Mouse (Mus musculus): ENCODE results near the gene Gm29094. TPM values are rescaled to one million over a fixed set of nuclear protein-coding genes. Genes with fewer than 3 reads are reported as not detected.
"Not testable (repeated sequence)": the region's sequence is repeated elsewhere in the genome, so short reads cannot be mapped to it uniquely, and the experiment has no call there.

The Gm29094 gene
- polyA plus RNA-seq, 1 experiment from 2014 or later: not detected

- not testable (repeated sequence) for H3K4me1 ChIP-seq (replicated peaks); H3K27me3 ChIP-seq; H3K36me3 ChIP-seq; H3K9me3 ChIP-seq (replicated peaks); H3K9ac ChIP-seq
- ATAC-seq (ENCODE audit: low read depth) (peak; percentile 95), DNase-seq (peak; percentile 48)
- WGBS (ENCODE audit: insufficient replicate concordance): 5% methylated on average over 8 of the region's 44 CpGs
- peak overlapping the region; percentile 55; the same call in 1 of the 2 replicates for H3K27ac ChIP-seq
- peak overlapping the region; percentile 47 for H3K4me3 ChIP-seq (replicated peaks)
- H3K4me2 ChIP-seq: peak overlapping the region; percentile 56
Measured at GRCm38 (mm10) chr9:89211065-89211858, 12.1 kb downstream of the Gm29094 start.

- not testable (repeated sequence) for ATAC-seq (ENCODE audit: low read depth); H3K36me3 ChIP-seq; H3K4me1 ChIP-seq (replicated peaks); H3K27me3 ChIP-seq; H3K9ac ChIP-seq; H3K27ac ChIP-seq; H3K4me2 ChIP-seq; H3K9me3 ChIP-seq (replicated peaks); H3K4me3 ChIP-seq (replicated peaks)
- 45% methylated on average over 1 of the region's 1 CpGs for WGBS (ENCODE audit: insufficient replicate concordance)
- DNase-seq: peak; percentile 11
Measured at GRCm38 (mm10) chr9:89212428-89212827, 13.2 kb downstream of the Gm29094 start.

- not testable (repeated sequence) for H3K4me3 ChIP-seq (replicated peaks); DNase-seq; H3K27me3 ChIP-seq; ATAC-seq (ENCODE audit: low read depth); H3K9ac ChIP-seq; H3K36me3 ChIP-seq; H3K9me3 ChIP-seq (replicated peaks); H3K27ac ChIP-seq; H3K4me1 ChIP-seq (replicated peaks); H3K4me2 ChIP-seq
- 84% methylated on average over 4 of the region's 4 CpGs for WGBS (ENCODE audit: insufficient replicate concordance)
Measured at GRCm38 (mm10) chr9:89218174-89218573, 19.0 kb downstream of the Gm29094 start.

GRCm38 (mm10) chr9:89219668-89220067, 20.5 kb downstream of the Gm29094 start:
- not testable (repeated sequence) for H3K9ac ChIP-seq; H3K4me1 ChIP-seq (replicated peaks); H3K27me3 ChIP-seq; H3K4me2 ChIP-seq; H3K9me3 ChIP-seq (replicated peaks); H3K27ac ChIP-seq; H3K4me3 ChIP-seq (replicated peaks); DNase-seq; H3K36me3 ChIP-seq
- 0 out of 2 replicates have a peak, but pooled peaks have one; percentile 34 for ATAC-seq (ENCODE audit: low read depth)
- WGBS (ENCODE audit: insufficient replicate concordance): 77% methylated on average over 3 of the region's 4 CpGs

GRCm38 (mm10) chr9:89220704-89221287, 21.6 kb downstream of the Gm29094 start:
- not testable (repeated sequence) for H3K4me2 ChIP-seq; H3K9me3 ChIP-seq (replicated peaks); H3K36me3 ChIP-seq; ATAC-seq (ENCODE audit: low read depth); H3K4me1 ChIP-seq (replicated peaks); DNase-seq; H3K27me3 ChIP-seq; H3K27ac ChIP-seq; H3K4me3 ChIP-seq (replicated peaks); H3K9ac ChIP-seq
- WGBS (ENCODE audit: insufficient replicate concordance): 71% methylated on average over 6 of the region's 6 CpGs

GRCm38 (mm10) chr9:89226071-89226470, 26.9 kb downstream of the Gm29094 start:
- Histone ChIP-seq H3K27me3 (no peaks in the 10 kb centered on the region), H3K4me3 (replicated peaks) (no peak overlapping the region), H3K9ac (no peak overlapping the region), H3K4me2 (no peak overlapping the region), H3K27ac (no peak overlapping the region), H3K9me3 (replicated peaks) (no peaks in the 10 kb centered on the region), H3K36me3 (no peaks in the 10 kb centered on the region), H3K4me1 (replicated peaks) (no peaks in the 10 kb centered on the region)
- no peak for DNase-seq
- WGBS (ENCODE audit: insufficient replicate concordance): 48% methylated on average over 4 of the region's 4 CpGs
- ATAC-seq (ENCODE audit: low read depth): no peak

GRCm38 (mm10) chr9:89228122-89228521, 28.9 kb downstream of the Gm29094 start:
- Histone ChIP-seq H3K27me3 (no peaks in the 10 kb centered on the region), H3K36me3 (no peaks in the 10 kb centered on the region), H3K9me3 (replicated peaks) (no peaks in the 10 kb centered on the region), H3K4me3 (replicated peaks) (no peak overlapping the region), H3K27ac (no peak overlapping the region), H3K4me1 (replicated peaks) (no peaks in the 10 kb centered on the region), H3K9ac (no peak overlapping the region), H3K4me2 (no peak overlapping the region)
- DNase-seq: no peak
- WGBS (ENCODE audit: insufficient replicate concordance): 75% methylated on average over 7 of the region's 7 CpGs
- ATAC-seq (ENCODE audit: low read depth): no peak

GRCm38 (mm10) chr9:89230897-89231497, 31.8 kb downstream of the Gm29094 start:
- H3K27ac ChIP-seq; H3K9ac ChIP-seq; H3K4me2 ChIP-seq; H3K27me3 ChIP-seq; H3K4me1 ChIP-seq (replicated peaks); H3K36me3 ChIP-seq; H3K4me3 ChIP-seq (replicated peaks); H3K9me3 ChIP-seq (replicated peaks); DNase-seq; ATAC-seq (ENCODE audit: low read depth): not testable (repeated sequence)
- 34% methylated on average over 2 of the region's 2 CpGs for WGBS (ENCODE audit: insufficient replicate concordance)

GRCm38 (mm10) chr9:89237131-89237530, 38.0 kb downstream of the Gm29094 start:
- H3K4me1 ChIP-seq (replicated peaks); H3K36me3 ChIP-seq; ATAC-seq (ENCODE audit: low read depth); H3K9ac ChIP-seq; DNase-seq; H3K9me3 ChIP-seq (replicated peaks); H3K27ac ChIP-seq; H3K27me3 ChIP-seq; H3K4me3 ChIP-seq (replicated peaks); H3K4me2 ChIP-seq: not testable (repeated sequence)
- 69% methylated on average over 4 of the region's 4 CpGs for WGBS (ENCODE audit: insufficient replicate concordance)

- not testable (repeated sequence) for H3K9me3 ChIP-seq (replicated peaks); H3K4me1 ChIP-seq (replicated peaks); H3K27me3 ChIP-seq; H3K9ac ChIP-seq; H3K4me3 ChIP-seq (replicated peaks); H3K27ac ChIP-seq; ATAC-seq (ENCODE audit: low read depth); H3K4me2 ChIP-seq; DNase-seq; H3K36me3 ChIP-seq
- WGBS (ENCODE audit: insufficient replicate concordance): 64% methylated on average over 3 of the region's 5 CpGs
Measured at GRCm38 (mm10) chr9:89238976-89239505, 39.9 kb downstream of the Gm29094 start.

GRCm38 (mm10) chr9:89240516-89241019, 41.4 kb downstream of the Gm29094 start:
- 73% methylated on average over 3 of the region's 3 CpGs for WGBS (ENCODE audit: insufficient replicate concordance)
- H3K9ac ChIP-seq; H3K4me2 ChIP-seq; ATAC-seq (ENCODE audit: low read depth); H3K36me3 ChIP-seq; H3K9me3 ChIP-seq (replicated peaks); H3K27ac ChIP-seq; H3K4me3 ChIP-seq (replicated peaks); H3K27me3 ChIP-seq; H3K4me1 ChIP-seq (replicated peaks); DNase-seq: not testable (repeated sequence)

Measured in liver, embryonic 13.5 days (tissue).